Mouse (Mus musculus) kidney, adult 2 months (tissue): ENCODE measurements around the gene Minos1.

Experiments
- CTCF ChIP-seq: fragments of 200-500 bp; conservative IDR thresholded peaks from 2 replicates; pipeline ENCODE4 v1.5.1; 2011; ENCODE audit warnings: low read depth, mild to moderate bottlenecking, control low read depth, low read length, moderate library complexity, mixed read lengths; ENCODE audit not compliant: insufficient read depth, insufficient read length
- POLR2A ChIP-seq: fragments of 200-500 bp; IDR thresholded peaks from one replicate; pipeline ENCODE4 v1.6.1; 2011; ENCODE audit warnings: low read depth, low read length, control low read depth

DNA sequence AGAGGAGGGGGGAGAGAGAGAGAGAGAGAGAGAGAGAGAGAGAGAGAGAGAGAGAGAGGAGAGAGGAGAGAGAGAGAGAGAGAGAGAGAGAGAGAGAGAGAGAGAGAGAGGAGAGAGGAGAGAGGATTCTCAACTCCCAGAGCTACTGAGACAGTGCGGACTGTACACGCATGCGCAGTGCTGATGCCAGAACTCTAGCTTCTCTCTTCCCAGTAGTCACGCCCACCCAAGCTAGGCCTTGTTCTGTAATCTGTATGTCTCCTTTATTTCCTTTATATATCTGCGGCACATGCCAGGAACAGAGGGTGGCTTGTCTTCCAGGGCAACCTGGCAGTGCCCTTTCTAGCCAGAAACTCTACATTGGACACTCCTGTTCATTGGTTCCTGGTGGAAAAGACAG lies 66.1 kb downstream of the Minos1 start:
- TF ChIP-seq POLR2A: no peak
- TF ChIP-seq CTCF: no peak
